Mouse (Mus musculus) telencephalon, adult 2 months (tissue): ENCODE data around the gene C330021F23Rik.

ENCODE experiments used
- DNase-seq: peaks from one replicate; pipeline ENCODE4 v3.0.0-alpha.2; 2011; ENCODE audit warnings: low read depth, low spot score

C330021F23Rik gene

GRCm38 (mm10) chr8:3587391-3588257 is 19.8 kb downstream of the C330021F23Rik start:
- peak; percentile 29 for DNase-seq

GRCm38 (mm10) chr8:3588258-3588633 is 20.5 kb downstream of the C330021F23Rik start:
- DNase-seq, result no peak

GRCm38 (mm10) chr8:3593470-3593869 is 25.7 kb downstream of the C330021F23Rik start:
- DNase-seq, result no peak

GRCm38 (mm10) chr8:3594466-3594865 is 26.7 kb downstream of the C330021F23Rik start:
- DNase-seq, result no peak

DNA sequence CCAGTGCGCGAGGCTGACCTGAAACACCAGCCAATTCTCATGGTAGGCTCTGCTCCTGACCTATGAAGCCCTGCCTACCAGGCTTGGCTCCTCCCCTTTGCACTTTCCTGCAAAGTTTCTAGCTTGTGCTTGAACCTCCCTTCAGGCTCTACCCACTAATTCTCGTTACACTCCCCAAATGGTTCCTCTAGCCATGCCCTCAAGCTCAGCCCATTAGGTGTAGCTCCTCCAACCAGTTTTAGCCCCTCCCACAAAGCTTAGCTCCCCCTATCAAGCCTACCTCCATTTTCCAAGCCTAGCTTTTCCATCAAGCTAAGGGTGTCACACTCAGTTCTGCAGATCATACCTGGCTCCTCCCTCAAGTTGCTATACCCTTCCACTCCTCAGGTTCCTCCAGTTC is 30.3 kb downstream of the C330021F23Rik start:
- no peak for DNase-seq

DNA sequence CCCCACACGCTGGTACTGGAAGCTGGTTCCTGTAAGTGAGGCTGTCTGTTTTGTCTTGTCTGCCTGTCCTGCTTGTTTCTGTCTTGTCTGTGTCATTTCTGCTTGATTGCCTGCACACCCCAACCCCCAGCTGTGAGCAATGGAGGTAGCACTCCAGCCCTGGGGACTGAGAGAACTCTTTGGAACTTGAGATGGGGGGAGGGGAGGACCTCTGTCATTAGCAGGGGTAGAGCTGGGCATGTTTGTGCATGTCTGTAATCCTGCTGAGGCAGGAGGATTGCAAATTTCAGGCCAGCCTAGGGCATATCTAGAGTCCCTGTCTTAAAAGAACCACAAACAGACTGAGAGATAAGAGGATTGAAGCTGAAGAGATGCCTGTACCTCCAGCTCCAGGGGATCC is 31.4 kb downstream of the C330021F23Rik start:
- DNase-seq, result no peak

DNA sequence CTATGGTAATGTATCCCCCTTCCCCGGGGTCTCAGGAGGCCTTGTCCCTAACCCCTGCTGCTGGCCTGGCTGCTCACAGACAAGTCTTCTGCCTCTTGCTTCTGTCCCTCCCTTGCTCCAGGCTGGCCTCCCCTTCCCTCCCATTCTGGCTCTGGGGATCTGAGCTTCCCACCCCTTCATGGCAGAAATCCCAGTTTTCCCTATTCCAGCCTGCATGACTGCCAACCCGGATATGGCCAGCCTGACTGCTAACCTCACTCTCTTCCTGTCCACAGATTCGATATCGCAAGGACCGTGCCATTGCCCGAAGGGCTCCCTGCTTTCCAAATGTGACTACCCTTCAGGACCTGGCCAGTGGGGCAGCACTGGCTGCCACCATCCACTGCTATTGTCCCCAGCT is 32.6 kb downstream of the C330021F23Rik start:
- no peak for DNase-seq

DNA sequence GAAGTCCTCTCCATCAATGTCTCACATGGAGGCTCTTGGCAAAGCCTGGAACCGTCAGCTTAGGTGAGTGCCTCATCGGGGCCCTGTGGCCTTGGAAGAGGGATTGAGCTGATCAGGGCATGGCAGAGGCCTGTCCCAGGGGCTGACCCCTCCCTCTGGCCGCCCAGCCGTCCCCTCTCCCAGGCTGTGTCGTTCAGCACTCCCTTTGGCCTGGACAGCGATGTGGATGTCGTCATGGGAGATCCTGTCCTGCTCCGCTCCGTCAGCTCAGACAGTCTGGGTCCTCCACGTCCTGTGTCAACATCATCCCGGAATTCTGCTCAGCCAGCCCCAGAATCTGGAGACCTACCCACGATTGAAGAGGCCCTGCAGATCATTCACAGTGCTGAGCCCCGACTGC is 35.6 kb downstream of the C330021F23Rik start:
- DNase-seq, result no peak

GRCm38 (mm10) chr8:3606593-3606992 is 38.8 kb downstream of the C330021F23Rik start:
- no peak for DNase-seq

DNA sequence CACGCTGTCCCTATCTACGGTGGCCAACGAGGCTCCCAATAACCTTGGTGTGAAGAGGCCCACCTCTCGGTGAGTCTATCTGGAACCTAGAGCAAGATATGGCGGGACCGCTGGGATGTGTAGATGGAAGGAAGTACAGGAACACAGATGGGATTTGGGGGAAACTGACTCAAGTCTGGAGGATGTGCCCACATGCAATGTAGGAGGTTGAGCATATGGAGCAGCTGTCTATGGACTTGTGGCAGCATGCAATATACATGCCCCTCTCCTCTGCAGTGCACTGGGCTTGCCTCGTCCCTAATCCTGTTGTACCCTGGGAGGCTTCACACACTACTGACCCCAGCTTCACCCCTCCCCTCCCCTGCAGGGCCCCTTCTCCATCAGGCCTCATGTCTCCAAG is 40.0 kb downstream of the C330021F23Rik start:
- DNase-seq, result peak; percentile 36

GRCm38 (mm10) chr8:3609046-3609815 is 41.4 kb downstream of the C330021F23Rik start:
- no peak for DNase-seq

DNA sequence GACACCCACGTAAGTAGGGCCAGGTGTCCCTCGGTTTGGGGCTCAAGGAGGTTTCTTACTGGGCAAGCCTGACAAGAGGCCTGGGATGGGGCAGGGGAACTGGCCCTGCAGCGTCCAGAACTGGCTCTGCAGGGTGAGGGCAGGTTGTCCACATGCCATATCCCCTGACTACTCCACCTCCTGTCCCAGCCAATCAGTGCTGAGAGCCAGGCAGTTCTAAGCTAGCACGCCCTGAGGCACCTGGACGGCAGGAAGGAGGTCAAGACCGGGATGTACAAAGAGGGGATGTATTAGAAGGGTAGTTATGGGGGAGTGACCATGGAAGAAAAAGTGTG is 42.0 kb downstream of the C330021F23Rik start:
- DNase-seq, result no peak

GRCm38 (mm10) chr8:3621199-3621970 is 53.6 kb downstream of the C330021F23Rik start, which contains the start of the genes Xab2 and Pet100:
Xab2 (minus strand) TSS chr8:3621316.
Pet100 (plus strand) TSS chr8:3621548.
- peak; percentile 100 for DNase-seq

DNA sequence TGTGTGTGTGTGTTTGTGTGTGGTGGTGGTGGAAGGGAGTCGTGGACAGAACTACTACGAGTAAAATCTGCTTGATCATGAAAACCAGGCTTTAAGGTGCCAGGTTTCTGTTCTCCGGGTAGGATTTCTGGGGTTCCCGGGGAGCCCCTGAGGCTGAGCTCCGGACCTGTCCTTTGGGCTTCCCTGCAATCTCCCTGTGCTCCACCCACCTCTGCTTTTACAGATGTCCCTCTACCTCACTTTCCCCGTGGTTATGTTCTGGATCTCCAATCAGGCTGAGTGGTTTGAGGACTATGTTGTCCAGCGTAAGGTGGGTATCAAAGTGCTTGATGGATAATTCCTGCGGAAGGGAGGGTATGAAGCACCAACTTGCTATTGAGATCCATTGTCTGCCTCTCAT is 54.3 kb downstream of the C330021F23Rik start:
- DNase-seq, result no peak

GRCm38 (mm10) chr8:3625445-3625844 is 57.7 kb downstream of the C330021F23Rik start, which contains the start of gene Pcp2:
Pcp2 (minus strand) TSS chr8:3625545.
- DNase-seq, result no peak

- DNase-seq, result no peak
Observed at GRCm38 (mm10) chr8:3626971-3627370, 59.2 kb downstream of the C330021F23Rik start.

GRCm38 (mm10) chr8:3628014-3628413 is 60.2 kb downstream of the C330021F23Rik start:
- no peak for DNase-seq

DNA sequence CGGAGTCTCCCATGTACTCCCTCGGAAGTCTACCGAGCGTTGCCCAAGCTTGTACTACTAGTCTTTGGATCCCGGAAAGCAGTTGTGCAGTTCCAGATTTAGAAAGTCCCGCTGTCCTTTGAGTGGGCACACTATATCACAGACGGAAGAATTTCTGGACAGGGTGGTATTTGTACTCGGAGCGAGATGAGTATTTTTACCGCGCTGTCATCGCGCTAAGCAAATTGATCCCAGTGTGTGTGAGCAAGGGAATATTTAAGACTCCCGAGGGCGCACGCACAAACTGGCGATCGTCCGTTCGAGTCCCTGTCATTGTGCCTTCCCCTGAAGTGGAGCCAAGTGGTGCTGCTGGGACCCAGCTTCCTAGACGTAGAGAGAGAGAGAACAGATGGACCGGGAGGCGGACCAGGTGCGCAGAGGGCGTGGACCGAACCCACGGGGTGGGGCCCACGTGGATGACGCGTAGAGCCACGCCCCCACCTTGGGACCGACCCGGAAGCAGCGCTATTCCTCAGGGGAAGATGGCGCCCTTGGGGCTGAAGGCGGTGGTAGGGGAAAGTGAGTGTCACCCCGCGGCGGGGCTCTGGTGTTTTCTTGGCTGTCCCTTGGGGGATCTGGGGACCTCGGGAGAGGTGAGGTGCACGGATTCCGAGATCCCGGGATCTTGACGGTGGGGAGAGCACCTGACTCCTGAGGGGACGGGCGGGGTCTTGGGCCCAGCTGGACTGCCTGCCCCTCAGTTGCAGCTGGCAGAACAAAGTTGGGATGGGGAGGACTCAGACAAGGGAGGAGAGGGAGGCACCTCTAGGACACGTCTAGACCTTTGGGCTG is 63.1 kb downstream of the C330021F23Rik start, which contains the start of gene Stxbp2:
TSS of gene Stxbp2 (plus strand) at position 309 of the 831 bp plus-strand sequence.
- DNase-seq, result peak; percentile 53

DNA sequence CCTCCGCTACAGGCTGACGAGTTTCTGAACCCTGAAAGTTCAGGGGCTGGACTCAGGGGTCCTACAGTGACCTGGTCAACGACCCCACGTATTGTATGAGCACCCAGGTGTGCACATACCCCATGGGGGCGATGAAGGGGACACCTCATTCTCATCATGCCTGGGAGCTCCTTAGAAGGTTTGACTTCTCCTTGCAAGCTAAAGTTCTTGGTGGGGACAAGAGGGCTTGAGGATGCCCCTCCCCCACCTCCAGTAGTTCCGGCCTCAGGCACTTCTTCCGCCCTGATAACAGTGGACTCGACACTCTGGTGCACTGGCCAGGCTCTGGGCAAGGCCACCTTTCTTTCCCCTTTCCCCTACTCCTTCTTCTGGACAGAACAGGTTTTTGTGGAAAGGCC is 63.7 kb downstream of the C330021F23Rik start:
- DNase-seq, result no peak
